Mouse (Mus musculus) C2C12 (cell line): ENCODE data around the gene Lcn10. TPM values are rescaled to one million over a fixed set of nuclear protein-coding genes. Genes with fewer than 3 reads are reported as not detected.
"Not testable (repeated sequence)": the region's sequence is repeated elsewhere in the genome, so short reads cannot be mapped to it uniquely, and the experiment has no call there.

Experiments used
- H3K27me3 ChIP-seq: one replicate; pipeline ENCODE4 v1.6.1; 2011; ENCODE audit not compliant: control insufficient read depth, insufficient read depth, insufficient read length
- H3K36me3 ChIP-seq: one replicate; pipeline ENCODE4 v1.6.1; 2011; ENCODE audit not compliant: control insufficient read depth, insufficient read depth
- H3K4me3 ChIP-seq: one replicate; pipeline ENCODE4 v1.5.1; 2011; ENCODE audit warnings: mild to moderate bottlenecking, control low read depth; ENCODE audit not compliant: poor library complexity, insufficient read depth, severe bottlenecking
- H3K79me2 ChIP-seq: one replicate; pipeline ENCODE4 v1.6.1; 2011; ENCODE audit not compliant: control insufficient read depth, insufficient read depth
- H3K79me3 ChIP-seq: one replicate; pipeline ENCODE4 v1.6.1; 2011; ENCODE audit warnings: low read depth, control low read depth
- H3ac ChIP-seq: one replicate; pipeline ENCODE3; 2011; ENCODE audit warnings: low read depth; ENCODE audit not compliant: control insufficient read depth, insufficient read length
- CEBPB ChIP-seq: IDR thresholded peaks from one replicate; pipeline ENCODE4 v1.6.1; 2011; ENCODE audit warnings: low read depth, mild to moderate bottlenecking, control low read depth, moderate library complexity
- CTCF ChIP-seq: IDR thresholded peaks from one replicate; pipeline ENCODE4 v1.5.1; 2011; ENCODE audit not compliant: control insufficient read depth, insufficient read depth, insufficient read length
- FOSL1 ChIP-seq: IDR thresholded peaks from one replicate; pipeline ENCODE4 v1.8.0; 2011; ENCODE audit warnings: mild to moderate bottlenecking, low read length; ENCODE audit not compliant: poor library complexity, insufficient read depth, severe bottlenecking
- MAX ChIP-seq: IDR thresholded peaks from one replicate; pipeline ENCODE4 v1.6.1; 2011; ENCODE audit warnings: mild to moderate bottlenecking, control low read depth
- MYOD1 ChIP-seq: IDR thresholded peaks from one replicate; pipeline ENCODE4 v1.6.1; 2011; ENCODE audit warnings: low read depth; ENCODE audit not compliant: control insufficient read depth, insufficient read length
- MYOG ChIP-seq: IDR thresholded peaks from one replicate; pipeline ENCODE4 v1.6.1; 2011; ENCODE audit not compliant: control insufficient read depth, insufficient read length; ENCODE audit errors: extremely low read depth
- USF1 ChIP-seq: IDR thresholded peaks from one replicate; pipeline ENCODE4 v1.6.1; 2011; ENCODE audit warnings: low read depth, mild to moderate bottlenecking, control low read depth, moderate library complexity
- polyA plus RNA-seq: library from polyadenylated mRNA; unstranded; fragments of >200 nt; fragmentation: generic; extraction: Trizol; gene quantifications from one replicate; pipeline ENCODE4 v1.2.1, GENCODE M21; 2012; ENCODE audit warnings: missing spikeins

Lcn10 gene
- polyA plus RNA-seq, 1 experiment, result not detected

DNA sequence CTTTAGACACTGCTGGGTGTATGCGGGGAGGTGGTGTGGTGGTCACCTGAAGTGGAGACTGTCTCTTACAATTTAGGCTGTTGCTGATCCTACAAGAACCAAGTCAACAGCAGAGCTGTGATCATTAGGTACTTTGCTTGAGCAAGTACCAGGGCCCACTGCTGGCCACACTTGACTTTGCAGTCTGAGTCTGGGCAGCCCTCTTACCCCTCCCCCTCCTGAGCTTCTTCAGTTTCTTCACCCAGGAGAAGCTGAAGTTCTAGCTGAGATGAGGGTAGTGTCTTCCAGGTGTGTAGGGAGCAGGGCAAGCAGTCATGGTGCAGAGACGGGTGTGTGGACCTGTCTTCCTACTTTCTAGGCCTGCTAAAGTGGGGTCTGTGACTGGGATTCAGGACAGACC, 25.6 kb downstream of the Lcn10 start:
- H3K4me3 ChIP-seq, result no peak overlapping the region
- peaks cover 39% of the 10 kb centered on the region for H3K27me3 ChIP-seq

DNA sequence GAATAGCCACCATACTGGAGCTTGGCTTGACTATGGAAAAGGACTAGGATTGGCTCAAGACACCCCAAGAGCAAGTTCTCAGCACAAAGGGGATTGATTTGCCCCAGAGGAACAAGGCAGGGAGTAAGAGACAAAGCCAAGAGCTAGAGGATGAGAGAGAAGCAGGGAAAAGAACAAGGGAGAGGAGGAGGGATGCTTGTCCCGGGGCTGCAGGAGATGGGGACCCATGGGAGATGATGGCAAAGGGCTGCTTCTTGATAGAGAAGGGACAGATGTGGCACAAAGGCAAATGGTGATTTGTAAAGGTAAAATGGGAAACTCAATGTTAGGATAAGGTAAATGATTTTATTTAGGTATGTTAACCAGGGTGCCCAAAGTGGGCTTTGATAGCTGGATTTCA, 26.5 kb downstream of the Lcn10 start:
- not testable (repeated sequence) for H3K4me3 ChIP-seq, H3K79me2 ChIP-seq, H3K79me3 ChIP-seq, H3ac ChIP-seq, H3K36me3 ChIP-seq
- peaks cover 38% of the 10 kb centered on the region for H3K27me3 ChIP-seq

More for the DNA sequence above, 25.6 kb downstream of the Lcn10 start:
- no peak overlapping the region for H3ac ChIP-seq
- no peaks in the 10 kb centered on the region for H3K36me3 ChIP-seq
- no peak for TF ChIP-seq FOSL1
- no peaks in the 10 kb centered on the region for H3K79me2 ChIP-seq
- no peaks in the 10 kb centered on the region for H3K79me3 ChIP-seq

DNA sequence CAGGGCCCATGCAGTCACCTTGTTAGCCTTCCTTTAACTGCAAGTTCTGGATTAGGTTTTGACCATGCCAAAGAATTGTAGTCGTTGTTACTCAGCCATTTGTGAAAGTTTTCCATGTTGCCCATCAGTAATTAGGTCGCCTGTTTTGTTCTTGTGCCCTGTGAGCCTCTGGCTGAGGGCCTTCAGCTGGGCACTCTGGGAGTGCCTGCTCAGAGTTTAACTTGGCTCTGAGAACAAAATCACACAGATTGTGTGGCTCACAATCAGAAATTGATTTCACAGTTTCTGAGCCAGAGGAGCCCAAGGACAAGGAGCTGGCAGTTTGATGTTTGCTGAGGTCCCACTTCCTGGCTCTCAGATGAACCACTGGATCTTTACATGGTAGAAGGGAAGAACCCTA, 27.3 kb downstream of the Lcn10 start:
- not testable (repeated sequence) for H3K4me3 ChIP-seq, H3K79me2 ChIP-seq, H3K79me3 ChIP-seq, H3K36me3 ChIP-seq, H3ac ChIP-seq
- peaks cover 42% of the 10 kb centered on the region for H3K27me3 ChIP-seq

DNA sequence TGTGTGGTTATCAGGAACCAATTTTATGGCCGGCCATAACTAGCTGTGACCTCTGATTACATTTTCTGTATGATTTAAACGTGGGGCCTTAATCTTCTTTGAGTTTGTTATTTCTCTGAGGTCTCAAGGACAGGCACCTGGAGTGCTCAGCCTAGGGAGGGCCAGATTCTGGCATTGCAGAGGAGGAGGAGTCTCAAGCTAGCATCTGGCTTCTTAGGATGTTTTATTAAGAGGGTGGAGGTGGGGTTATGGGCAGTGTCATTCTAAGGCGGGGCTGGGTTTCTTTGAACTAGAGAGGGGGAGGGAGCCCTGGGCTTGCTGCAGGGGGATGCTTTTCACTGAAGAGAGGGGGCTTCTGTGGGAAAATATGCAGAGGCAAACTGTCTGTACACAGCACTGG, 29.1 kb downstream of the Lcn10 start:
- not testable (repeated sequence) for H3K4me3 ChIP-seq, H3K79me3 ChIP-seq, H3ac ChIP-seq, H3K79me2 ChIP-seq, H3K36me3 ChIP-seq
- peaks cover 31% of the 10 kb centered on the region for H3K27me3 ChIP-seq

DNA sequence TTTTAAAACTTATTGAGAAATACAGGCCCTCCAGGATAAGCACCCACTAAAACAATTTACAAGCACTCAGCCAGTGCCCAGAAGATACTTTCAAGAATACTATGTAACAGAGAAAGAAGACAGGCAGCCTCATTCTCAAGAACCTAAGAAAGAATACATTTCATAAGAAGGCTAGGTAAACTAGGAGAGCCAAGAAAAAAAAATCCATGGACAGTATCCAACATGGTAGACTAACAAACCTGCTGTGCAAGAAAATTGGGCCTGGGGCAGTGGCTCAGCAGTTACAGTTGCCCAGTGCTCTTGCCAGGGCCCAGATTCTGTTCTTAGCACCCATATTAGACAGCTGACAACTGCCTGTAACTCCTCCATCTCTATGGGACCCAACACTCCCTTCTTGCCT, 34.7 kb downstream of the Lcn10 start:
- Histone ChIP-seq H3K79me3 (no peaks in the 10 kb centered on the region), H3K4me3 (no peak overlapping the region), H3K36me3 (no peaks in the 10 kb centered on the region), H3K79me2 (no peaks in the 10 kb centered on the region), H3K27me3 (peaks cover 15% of the 10 kb centered on the region), H3ac (no peak overlapping the region)
- TF ChIP-seq MAX (no peak), FOSL1 (no peak), MYOG (no peak), CTCF (no peak), MYOD1 (no peak), CEBPB (no peak), USF1 (no peak)

DNA sequence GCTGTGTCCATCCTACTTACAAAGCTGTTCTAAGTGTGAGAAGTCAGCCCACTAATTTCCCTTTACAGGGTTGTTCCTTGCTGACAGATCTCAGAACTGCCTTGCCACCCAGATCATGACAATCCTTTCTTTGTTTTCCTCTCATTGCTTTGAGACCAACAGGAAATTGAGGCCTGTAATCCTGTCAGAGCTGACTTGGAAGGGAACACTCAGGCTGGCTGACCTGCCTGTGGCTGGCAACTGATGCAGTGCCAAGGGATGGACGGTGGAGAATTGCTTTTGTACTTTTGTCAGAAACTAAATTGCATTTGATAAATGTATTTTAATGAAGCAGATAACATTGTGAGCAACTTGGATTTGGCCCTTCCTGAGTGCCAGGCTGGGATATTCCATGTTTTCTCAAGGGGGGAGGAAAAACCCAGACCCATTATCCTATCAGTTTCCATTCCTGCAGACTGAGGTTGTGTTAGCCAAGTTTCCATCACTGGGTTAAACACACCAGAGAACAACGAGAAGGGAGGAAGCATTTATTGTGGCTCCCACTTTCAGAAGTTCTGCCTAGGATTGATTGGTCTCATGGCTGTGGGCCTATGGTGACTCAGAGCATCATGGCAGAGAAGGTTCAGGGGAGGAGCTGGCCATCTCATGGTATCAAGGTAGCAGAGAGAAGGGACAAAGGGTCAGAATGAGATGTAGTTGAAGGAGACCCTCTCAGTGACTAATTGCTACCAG, 50.8 kb downstream of the Lcn10 start:
- H3K79me3 ChIP-seq, result no peaks in the 10 kb centered on the region
- TF ChIP-seq CTCF (no peak), MYOD1 (no peak), MYOG (no peak)
- no peaks in the 10 kb centered on the region for H3K36me3 ChIP-seq
- H3K27me3 ChIP-seq, result peaks cover 15% of the 10 kb centered on the region
- no peaks in the 10 kb centered on the region for H3K79me2 ChIP-seq
- no peak overlapping the region for H3ac ChIP-seq
- no peak overlapping the region for H3K4me3 ChIP-seq

Other genes starting within 250 kb of the Lcn10 start
- 0.15 TPM for gene Clic3, start 225.9 kb upstream of the Lcn10 start, polyA plus RNA-seq
- 12.3 TPM for gene Paxx, start 221.6 kb upstream of the Lcn10 start, polyA plus RNA-seq
- not detected for gene Ptgds, start 212.7 kb upstream of the Lcn10 start, polyA plus RNA-seq
- gene Lcn12, start 188.8 kb upstream of the Lcn10 start, polyA plus RNA-seq, result not detected
- 35.8 TPM for gene Fbxw5, start 182.0 kb upstream of the Lcn10 start, polyA plus RNA-seq
- gene C8g, start 181.0 kb upstream of the Lcn10 start, polyA plus RNA-seq, result 0.32 TPM
- gene Traf2, start 135.8 kb upstream of the Lcn10 start, polyA plus RNA-seq, result 28.8 TPM
- gene Edf1, start 124.9 kb upstream of the Lcn10 start, polyA plus RNA-seq, result 340 TPM
- gene Mamdc4, start 107.9 kb upstream of the Lcn10 start, polyA plus RNA-seq, result 5.7 TPM
- gene Phpt1, start 107.5 kb upstream of the Lcn10 start, polyA plus RNA-seq, result 94.2 TPM
- 0.29 TPM for gene Ajm1, start 101.0 kb upstream of the Lcn10 start, polyA plus RNA-seq
- gene Rabl6, start 74.2 kb upstream of the Lcn10 start, polyA plus RNA-seq, result 58.9 TPM
- gene Ccdc183, start 65.0 kb upstream of the Lcn10 start, polyA plus RNA-seq, result 0.15 TPM
- 12.9 TPM for gene Tmem141, start 60.7 kb upstream of the Lcn10 start, polyA plus RNA-seq
- 0.14 TPM for gene Fcna, start 54.7 kb upstream of the Lcn10 start, polyA plus RNA-seq
- not detected for gene Lcn8, start 29.6 kb upstream of the Lcn10 start, polyA plus RNA-seq
- gene Lcn5, start 24.8 kb upstream of the Lcn10 start, polyA plus RNA-seq, result not detected
- gene Lcn6, start 5.9 kb upstream of the Lcn10 start, polyA plus RNA-seq, result not detected
- gene Obp2a, start 17.3 kb downstream of the Lcn10 start, polyA plus RNA-seq, result not detected
- gene Bmyc, start 24.0 kb downstream of the Lcn10 start, polyA plus RNA-seq, result 1.0 TPM
- gene Obp2b, start 54.3 kb downstream of the Lcn10 start, polyA plus RNA-seq, result not detected
- gene Lcn3, start 82.8 kb downstream of the Lcn10 start, polyA plus RNA-seq, result not detected
- not detected for gene Lcn11, start 94.3 kb downstream of the Lcn10 start, polyA plus RNA-seq
- not detected for gene Gm13539, start 99.5 kb downstream of the Lcn10 start, polyA plus RNA-seq
- not detected for gene Glt6d1, start 133.1 kb downstream of the Lcn10 start, polyA plus RNA-seq
- not detected for gene Lcn9, start 140.4 kb downstream of the Lcn10 start, polyA plus RNA-seq
- gene Sohlh1, start 164.5 kb downstream of the Lcn10 start, polyA plus RNA-seq, result not detected
- gene Kcnt1, start 181.0 kb downstream of the Lcn10 start, polyA plus RNA-seq, result not detected